Mouse (Mus musculus): Measurements from ENCODE around the gene Vamp2. TPM values are rescaled to one million over a fixed set of nuclear protein-coding genes. Genes with fewer than 3 reads are reported as not detected.
A peak's percentile ranks its signal among the peaks of the same experiment; 100 is the strongest.

Vamp2 gene
- 59.2 and 63.1 TPM in 2 replicates for total RNA-seq (2014; fragmentation: Nextera tagmentation)
- total RNA-seq (2017) = 7.2 and 8.6 TPM in 2 replicates

- ATAC-seq (replicated peaks; ENCODE audit: poor library complexity, severe bottlenecking) = peak; percentile 75
These were observed at the start of gene Vamp2 for GRCm38 (mm10) chr11:69088103-69088855. Vamp2 (plus strand) TSS chr11:69088490.

- ATAC-seq (replicated peaks; ENCODE audit: poor library complexity, severe bottlenecking) = peak; percentile 77
These were observed 42.5 kb upstream of the Vamp2 start, which contains the start of gene Aurkb for GRCm38 (mm10) chr11:69045531-69046394. Aurkb (plus strand) TSS chr11:69045647.

GRCm38 (mm10) chr11:69046395-69046774 is 41.9 kb upstream of the Vamp2 start:
- ATAC-seq (replicated peaks; ENCODE audit: poor library complexity, severe bottlenecking) = no peak

- no peak for ATAC-seq (replicated peaks; ENCODE audit: poor library complexity, severe bottlenecking)
These were observed 40.7 kb upstream of the Vamp2 start for GRCm38 (mm10) chr11:69047592-69047991.

- ATAC-seq (replicated peaks; ENCODE audit: poor library complexity, severe bottlenecking) = no peak
These were observed 40.1 kb upstream of the Vamp2 start for GRCm38 (mm10) chr11:69048151-69048550.

GRCm38 (mm10) chr11:69050748-69051147 is 37.5 kb upstream of the Vamp2 start:
- no peak for ATAC-seq (replicated peaks; ENCODE audit: poor library complexity, severe bottlenecking)

GRCm38 (mm10) chr11:69051771-69052170 is 36.5 kb upstream of the Vamp2 start:
- ATAC-seq (replicated peaks; ENCODE audit: poor library complexity, severe bottlenecking) = no peak

- peak; percentile 68 for ATAC-seq (replicated peaks; ENCODE audit: poor library complexity, severe bottlenecking)
These were observed 35.4 kb upstream of the Vamp2 start for GRCm38 (mm10) chr11:69052824-69053421.

GRCm38 (mm10) chr11:69053848-69054247 is 34.4 kb upstream of the Vamp2 start:
- 0 out of 2 replicates have a peak, but pooled peaks have one; percentile 20 for ATAC-seq (replicated peaks; ENCODE audit: poor library complexity, severe bottlenecking)

- ATAC-seq (replicated peaks; ENCODE audit: poor library complexity, severe bottlenecking) = no peak
These were observed 30.0 kb upstream of the Vamp2 start for GRCm38 (mm10) chr11:69058265-69058664.

GRCm38 (mm10) chr11:69058729-69059356 is 29.4 kb upstream of the Vamp2 start:
- no peak for ATAC-seq (replicated peaks; ENCODE audit: poor library complexity, severe bottlenecking)

GRCm38 (mm10) chr11:69059357-69059974 is 28.8 kb upstream of the Vamp2 start, which contains the start of gene Borcs6:
Borcs6 (plus strand) TSS chr11:69059717.
- ATAC-seq (replicated peaks; ENCODE audit: poor library complexity, severe bottlenecking) = peak; percentile 74

- ATAC-seq (replicated peaks; ENCODE audit: poor library complexity, severe bottlenecking) = no peak
These were observed 28.3 kb upstream of the Vamp2 start for GRCm38 (mm10) chr11:69059975-69060411.

GRCm38 (mm10) chr11:69060448-69061254 is 27.6 kb upstream of the Vamp2 start:
- no peak for ATAC-seq (replicated peaks; ENCODE audit: poor library complexity, severe bottlenecking)

- ATAC-seq (replicated peaks; ENCODE audit: poor library complexity, severe bottlenecking) = no peak
These were observed 26.9 kb upstream of the Vamp2 start for GRCm38 (mm10) chr11:69061255-69061912.

- ATAC-seq (replicated peaks; ENCODE audit: poor library complexity, severe bottlenecking) = no peak
These were observed 26.0 kb upstream of the Vamp2 start for GRCm38 (mm10) chr11:69062194-69062760.

- ATAC-seq (replicated peaks; ENCODE audit: poor library complexity, severe bottlenecking) = peak; percentile 15
These were observed 25.5 kb upstream of the Vamp2 start for GRCm38 (mm10) chr11:69062761-69063224.
